Mouse (Mus musculus): ENCODE measurements around the gene 4930579G24Rik. TPM values are rescaled to one million over a fixed set of nuclear protein-coding genes. Genes with fewer than 3 reads are reported as not detected.

The 4930579G24Rik gene
- polyA plus RNA-seq, 1 experiment from 2014 or later: 21.5 TPM

DNA sequence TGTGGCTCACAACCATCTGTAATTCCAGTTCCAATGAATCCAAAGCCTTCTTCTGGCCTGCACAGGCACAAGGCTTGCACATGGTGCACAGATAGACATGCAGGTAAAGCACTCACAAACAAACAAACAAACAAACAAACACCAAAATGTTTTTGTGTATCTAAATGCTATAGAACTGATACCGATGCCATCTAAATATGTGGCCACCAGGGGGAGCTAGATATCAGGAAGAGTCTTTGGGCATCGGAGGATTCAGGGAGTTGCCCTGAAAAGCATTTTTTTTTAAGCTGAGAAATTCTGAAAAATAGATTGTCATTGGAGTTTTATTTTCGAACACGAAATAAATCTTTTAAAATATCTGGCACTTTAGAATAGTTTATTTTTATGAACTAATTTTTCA, 44.2 kb downstream of the 4930579G24Rik start:
- H3K36me3 ChIP-seq (ENCODE audit: control insufficient read depth, insufficient read depth, low read length): no peaks in the 10 kb centered on the region
- H3K9ac ChIP-seq (ENCODE audit: low read length): no peak overlapping the region
- H3K4me3 ChIP-seq (ENCODE audit: low read depth, low read length): no peak overlapping the region
- DNase-seq (ENCODE audit: low spot score) (peak; percentile 71), ATAC-seq (ENCODE audit: insufficient read depth, low FRiP score, low TSS enrichment) (no peak)
- WGBS: 21% methylated on average over 4 of the region's 4 CpGs
- H3K27me3 ChIP-seq (ENCODE audit: control insufficient read depth, insufficient read depth, low read length): no peaks in the 10 kb centered on the region
- H3K4me2 ChIP-seq (ENCODE audit: low read depth): no peak overlapping the region
- no peaks in the 10 kb centered on the region for H3K4me1 ChIP-seq (ENCODE audit: control insufficient read depth, insufficient read depth, low read length)
- no peaks in the 10 kb centered on the region for H3K9me3 ChIP-seq (ENCODE audit: control insufficient read depth, low read length)
- H3K27ac ChIP-seq (ENCODE audit: low read depth, low read length): no peak overlapping the region

DNA sequence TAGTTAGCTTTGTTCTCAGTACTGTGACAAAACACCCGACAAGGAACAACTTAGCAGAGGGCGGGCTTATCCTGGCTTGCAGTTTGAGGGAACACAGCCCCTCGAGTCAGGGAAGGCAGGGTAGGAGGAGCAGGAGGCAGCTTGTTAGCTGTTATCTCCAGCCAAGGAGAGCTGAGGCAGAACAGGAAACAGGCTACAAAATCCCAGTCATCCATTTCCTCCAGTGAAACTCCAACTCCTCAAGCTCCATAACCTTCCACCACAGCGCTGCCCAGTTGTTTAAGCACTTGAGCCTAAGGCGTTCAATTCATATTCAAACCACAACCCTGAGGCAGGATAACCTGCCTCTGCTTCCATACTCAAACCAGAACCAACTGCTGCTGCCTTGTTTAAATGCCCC, 45.8 kb downstream of the 4930579G24Rik start:
- 89% methylated on average over 5 of the region's 5 CpGs for WGBS
- Histone ChIP-seq H3K4me3 (ENCODE audit: low read depth, low read length) (no peak overlapping the region), H3K9ac (ENCODE audit: low read length) (no peak overlapping the region), H3K27me3 (ENCODE audit: control insufficient read depth, insufficient read depth, low read length) (no peaks in the 10 kb centered on the region), H3K9me3 (ENCODE audit: control insufficient read depth, low read length) (no peaks in the 10 kb centered on the region), H3K27ac (ENCODE audit: low read depth, low read length) (no peak overlapping the region), H3K4me2 (ENCODE audit: low read depth) (no peak overlapping the region), H3K36me3 (ENCODE audit: control insufficient read depth, insufficient read depth, low read length) (no peaks in the 10 kb centered on the region), H3K4me1 (ENCODE audit: control insufficient read depth, insufficient read depth, low read length) (no peaks in the 10 kb centered on the region)
- DNase-seq (ENCODE audit: low spot score) (no peak), ATAC-seq (ENCODE audit: insufficient read depth, low FRiP score, low TSS enrichment) (no peak)

DNA sequence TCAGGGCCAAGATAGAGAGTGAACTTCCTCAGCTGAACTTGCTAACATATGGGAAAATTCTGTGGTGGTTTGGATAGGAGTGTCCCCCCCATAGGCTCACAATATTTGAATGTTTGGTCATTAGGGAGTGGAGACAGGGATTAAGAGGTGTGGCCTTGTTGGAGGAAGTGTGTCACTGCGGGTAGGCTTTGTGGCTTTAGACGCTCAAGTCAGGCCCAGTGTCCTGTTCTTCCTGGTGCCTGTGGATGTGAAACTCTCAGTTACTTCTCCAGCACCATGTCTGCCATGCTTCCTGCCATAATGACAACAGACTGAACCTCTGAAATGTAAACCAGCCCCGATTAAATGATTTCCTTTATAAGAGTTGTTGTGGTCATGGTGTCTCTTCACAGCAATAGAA, 47.5 kb downstream of the 4930579G24Rik start:
- no peak overlapping the region for H3K9ac ChIP-seq (ENCODE audit: low read length)

More for the DNA sequence above, 47.5 kb downstream of the 4930579G24Rik start:
- 90% methylated on average over 3 of the region's 3 CpGs for WGBS
- no peaks in the 10 kb centered on the region for H3K4me1 ChIP-seq (ENCODE audit: control insufficient read depth, insufficient read depth, low read length)
- H3K4me2 ChIP-seq (ENCODE audit: low read depth): no peak overlapping the region
- H3K36me3 ChIP-seq (ENCODE audit: control insufficient read depth, insufficient read depth, low read length): no peaks in the 10 kb centered on the region
- no peaks in the 10 kb centered on the region for H3K9me3 ChIP-seq (ENCODE audit: control insufficient read depth, low read length)
- no peaks in the 10 kb centered on the region for H3K27me3 ChIP-seq (ENCODE audit: control insufficient read depth, insufficient read depth, low read length)
- ATAC-seq (ENCODE audit: insufficient read depth, low FRiP score, low TSS enrichment): no peak
- H3K4me3 ChIP-seq (ENCODE audit: low read depth, low read length): no peak overlapping the region
- H3K27ac ChIP-seq (ENCODE audit: low read depth, low read length): no peak overlapping the region
- no peak for DNase-seq (ENCODE audit: low spot score)

Other genes starting within 250 kb of the 4930579G24Rik start
- gene Fnip2, start 61.3 kb upstream of the 4930579G24Rik start, polyA plus RNA-seq (2014; fragmentation: Nextera tagmentation; extraction: Ambion mirVana): 7.2 and 7.4 TPM in 2 replicates
- gene Ppid, start 37.7 kb upstream of the 4930579G24Rik start, polyA plus RNA-seq (2014; fragmentation: Nextera tagmentation; extraction: Ambion mirVana): 208 and 209 TPM in 2 replicates
- 54.4 and 56.1 TPM in 2 replicates for gene Etfdh, start 421 bp downstream of the 4930579G24Rik start, polyA plus RNA-seq (2014; fragmentation: Nextera tagmentation; extraction: Ambion mirVana)
- 0.04 TPM in 1 of 2 replicates, not detected in the other for gene Rxfp1, start 108.8 kb downstream of the 4930579G24Rik start, polyA plus RNA-seq (2014; fragmentation: Nextera tagmentation; extraction: Ambion mirVana)
- 2.9 TPM in 2 replicates for gene Tmem144, start 223.7 kb downstream of the 4930579G24Rik start, polyA plus RNA-seq (2014; fragmentation: Nextera tagmentation; extraction: Ambion mirVana)